Mouse (Mus musculus) frontal cortex, postnatal 14 days (tissue): Measurements from ENCODE around the gene Olfr1044.
"Not testable (repeated sequence)": the region's sequence is repeated elsewhere in the genome, so short reads cannot be mapped to it uniquely, and the experiment has no call there.

Experiments
- DNase-seq, 2 experiments: peaks; one replicate each; pipeline ENCODE4 v3.0.0; 2022; ENCODE audit warnings: low spot score in 2 of 2

The Olfr1044 gene

GRCm38 (mm10) chr2:86177720-86178119, at the start of gene Olfr1044:
TSS of gene Olfr1044 (minus strand) at chr2:86177820.
- no peak for DNase-seq

GRCm38 (mm10) chr2:86219214-86219613, 41.6 kb upstream of the Olfr1044 start, which contains the start of gene Olfr1046:
TSS of gene Olfr1046 (minus strand) at chr2:86219314.
- DNase-seq: no peak

GRCm38 (mm10) chr2:86202909-86203308, 25.3 kb upstream of the Olfr1044 start, which contains the start of gene Olfr1045:
TSS of gene Olfr1045 (minus strand) at chr2:86203009.
- DNase-seq: no peak

GRCm38 (mm10) chr2:86195863-86196262, 18.2 kb upstream of the Olfr1044 start:
- no peak for DNase-seq

- DNase-seq: no peak
Observed at GRCm38 (mm10) chr2:86185583-86185982, 8.0 kb upstream of the Olfr1044 start, which contains the start of gene Olfr52. TSS of gene Olfr52 (minus strand) at chr2:86185683.

- DNase-seq: no peak
Observed at GRCm38 (mm10) chr2:86179950-86180349, 2.3 kb upstream of the Olfr1044 start.

GRCm38 (mm10) chr2:86175422-86175821, 2.2 kb downstream of the Olfr1044 start:
- DNase-seq: not testable (repeated sequence)

- DNase-seq: no peak
Observed at GRCm38 (mm10) chr2:86167422-86167821, 10.2 kb downstream of the Olfr1044 start, which contains the start of gene Olfr1043. TSS of gene Olfr1043 (minus strand) at chr2:86167522.

- no peak for DNase-seq
Observed at GRCm38 (mm10) chr2:86161738-86162137, 15.9 kb downstream of the Olfr1044 start, which contains the start of gene Olfr1042. TSS of gene Olfr1042 (minus strand) at chr2:86161838.

- DNase-seq: no peak
Observed at GRCm38 (mm10) chr2:86146632-86147031, 31.0 kb downstream of the Olfr1044 start, which contains the start of gene Olfr1040. TSS of gene Olfr1040 (minus strand) at chr2:86146732.

GRCm38 (mm10) chr2:86135828-86136227, 41.8 kb downstream of the Olfr1044 start, which contains the start of gene Olfr1039:
TSS of gene Olfr1039 (minus strand) at chr2:86135928.
- no peak for DNase-seq
